Mouse (Mus musculus) forebrain, embryonic 12.5 days (tissue): ENCODE measurements around the gene Pex11a. TPM values are rescaled to one million over a fixed set of nuclear protein-coding genes. Genes with fewer than 3 reads are reported as not detected.

Experiments used
- ATAC-seq: fragments of 200-750 bp; cut with Nextera tagmentation; 2 replicates; pipeline ENCODE4 v1.8.0; 2017; ENCODE audit warnings: moderate TSS enrichment; ENCODE audit not compliant: low FRiP score
- H3K27ac ChIP-seq: fragments of 300-500 bp; sonication (generic); 2 replicates; pipeline ENCODE4 v1.5.1; 2016; ENCODE audit warnings: mild to moderate bottlenecking
- H3K27me3 ChIP-seq: fragments of 300-500 bp; sonication (generic); 2 replicates; pipeline ENCODE4 v1.6.1; 2016; ENCODE audit warnings: mild to moderate bottlenecking
- H3K36me3 ChIP-seq: fragments of 300-500 bp; sonication (generic); replicated peaks from 2 replicates; pipeline ENCODE4 v1.6.1; 2016; ENCODE audit warnings: mild to moderate bottlenecking
- H3K4me1 ChIP-seq: fragments of 300-500 bp; sonication (generic); 2 replicates; pipeline ENCODE4 v1.6.1; 2016
- H3K4me2 ChIP-seq: fragments of 300-500 bp; sonication (generic); 2 replicates; pipeline ENCODE4 v1.6.1; 2016; ENCODE audit warnings: mild to moderate bottlenecking, moderate library complexity
- H3K4me3 ChIP-seq: fragments of 300-500 bp; sonication (generic); replicated peaks from 2 replicates; pipeline ENCODE4 v1.5.1; 2016; ENCODE audit warnings: mild to moderate bottlenecking
- H3K9ac ChIP-seq: fragments of 300-500 bp; sonication (generic); 2 replicates; pipeline ENCODE4 v1.6.1; 2016; ENCODE audit warnings: mild to moderate bottlenecking
- H3K9me3 ChIP-seq: fragments of 300-500 bp; sonication (generic); 2 replicates; pipeline ENCODE4 v1.6.1; 2016
- WGBS: fragments of 180-500 bp; shearing (Covaris S2); methylation state at CpG from one replicate; pipeline ENCODE4 v1.1.7; 2016; 5-methylcytosine and 5-hydroxymethylcytosine counted together
- polyA plus RNA-seq: library from polyadenylated mRNA; unstranded; fragments of >200 nt; fragmentation: Nextera tagmentation; extraction: Ambion mirVana; gene quantifications from 2 replicates; pipeline ENCODE4 v1.2.1, GENCODE M21; 2016

Pex11a gene
- polyA plus RNA-seq, 1 experiment from 2014 or later = 9.5 TPM

GRCm38 (mm10) chr7:79696495-79696894 is 46.4 kb downstream of the Pex11a start:
- 92% methylated on average over 8 of the region's 8 CpGs for WGBS
- Histone ChIP-seq H3K36me3 (peaks cover 95% of the 10 kb centered on the region), H3K9me3 (no peaks in the 10 kb centered on the region)

More at GRCm38 (mm10) chr7:79696495-79696894, 46.4 kb downstream of the Pex11a start:
- no peak for ATAC-seq
- Histone ChIP-seq H3K4me1 (no peaks in the 10 kb centered on the region), H3K4me2 (no peak overlapping the region), H3K27me3 (no peaks in the 10 kb centered on the region), H3K9ac (no peak overlapping the region), H3K27ac (no peak overlapping the region), H3K4me3 (no peak overlapping the region)

Other genes starting within 250 kb of the Pex11a start
- 7.1 and 8.5 TPM in 2 replicates for gene Rhcg, start 125.5 kb downstream of the Pex11a start, polyA plus RNA-seq
- gene Ticrr, start 82.9 kb downstream of the Pex11a start, polyA plus RNA-seq = 15.5 and 16.4 TPM in 2 replicates
- gene Kif7, start 27.4 kb downstream of the Pex11a start, polyA plus RNA-seq = 7.0 and 7.7 TPM in 2 replicates
- 0.13 TPM in 1 of 2 replicates, not detected in the other for gene Plin1, start 10.2 kb downstream of the Pex11a start, polyA plus RNA-seq
- 0.14 and 0.24 TPM in 2 replicates for gene Wdr93, start within 50 bp of the Pex11a start, polyA plus RNA-seq
- gene Mesp1, start 50.7 kb upstream of the Pex11a start, polyA plus RNA-seq = not detected in 2 replicates
- 0.46 and 0.75 TPM in 2 replicates for gene Mesp2, start 67.6 kb upstream of the Pex11a start, polyA plus RNA-seq
- gene Anpep, start 117.9 kb upstream of the Pex11a start, polyA plus RNA-seq = 1.9 and 2.9 TPM in 2 replicates
- gene Ap3s2, start 177.5 kb upstream of the Pex11a start, polyA plus RNA-seq = 48.2 and 58.7 TPM in 2 replicates
- 18.5 and 19.9 TPM in 2 replicates for gene Arpin, start 192.2 kb upstream of the Pex11a start, polyA plus RNA-seq